Mouse (Mus musculus): ENCODE data around the gene Sec31b.

DNA sequence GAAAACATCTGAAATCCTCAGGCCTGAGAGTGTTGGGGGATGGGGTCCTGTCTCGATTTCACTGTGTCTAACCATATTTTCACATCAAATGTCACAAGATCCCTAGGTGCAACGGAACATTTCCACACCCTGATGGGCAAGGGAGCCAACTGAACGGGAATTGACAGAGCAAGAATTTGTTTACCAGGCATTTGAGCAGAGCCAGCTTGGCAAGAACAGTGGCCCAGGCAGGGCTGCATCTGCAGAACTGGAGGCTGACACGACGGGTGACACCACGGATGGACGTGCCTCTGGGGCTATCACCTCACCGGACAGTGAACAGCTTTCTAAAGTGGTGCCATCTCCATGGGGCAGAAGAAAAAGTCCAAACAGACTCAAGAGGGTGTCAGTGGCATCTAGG is 8.2 kb downstream of the Sec31b start:
- TF ChIP-seq CTCF (IDR thresholded peaks at IDR 0.05; ENCODE audit: low read depth) (no peak), EP300 (IDR thresholded peaks at IDR 0.05; ENCODE audit: low read depth) (no peak)
